Mouse (Mus musculus) lung, postnatal 0 days (tissue): Measurements from ENCODE around the gene Cdh4.

Experiments used
- CTCF ChIP-seq: IDR thresholded peaks from 2 replicates; pipeline ENCODE4 v1.5.1; 2016; ENCODE audit warnings: antibody characterized with exemption, mild to moderate bottlenecking
- EP300 ChIP-seq: IDR thresholded peaks from 2 replicates; pipeline ENCODE4 v1.6.1; 2016; ENCODE audit warnings: antibody characterized with exemption, mild to moderate bottlenecking, control low read depth

- TF ChIP-seq CTCF (no peak), EP300 (no peak)
Measured at GRCm38 (mm10) chr2:179929166-179929565, 486.9 kb downstream of the Cdh4 start.
